Mouse (Mus musculus): Measurements from ENCODE around the gene Tmem262. TPM values are rescaled to one million over a fixed set of nuclear protein-coding genes. Genes with fewer than 3 reads are reported as not detected.

The Tmem262 gene
- polyA plus RNA-seq, 1 experiment from 2014 or later: not detected

GRCm38 (mm10) chr19:6071261-6071660 lies 8.6 kb upstream of the Tmem262 start:
- 91% methylated on average over 19 of the region's 19 CpGs for WGBS
- no peak overlapping the region for H3K4me3 ChIP-seq (ENCODE audit: low read depth, low read length)
- H3K36me3 ChIP-seq (ENCODE audit: insufficient read depth, low read length): peaks cover 12% of the 10 kb centered on the region; the same call in 1 of the 2 replicates
- no peak overlapping the region for H3K27ac ChIP-seq (ENCODE audit: low read length)
- H3K9ac ChIP-seq (replicated peaks; ENCODE audit: low read depth): no peak overlapping the region
- peaks cover 16% of the 10 kb centered on the region for H3K4me1 ChIP-seq (ENCODE audit: insufficient read depth, low read depth, low read length)
- TF ChIP-seq CTCF (IDR thresholded peaks at IDR 0.05) (no peak), EP300 (IDR thresholded peaks at IDR 0.05) (no peak)
- H3K9me3 ChIP-seq (ENCODE audit: low read length): no peaks in the 10 kb centered on the region
- H3K27me3 ChIP-seq (replicated peaks; ENCODE audit: insufficient read depth, low read length): no peaks in the 10 kb centered on the region
- no peak overlapping the region for H3K4me2 ChIP-seq (replicated peaks; ENCODE audit: low read depth, low read length)
- DNase-seq (ENCODE audit: low spot score) (no peak), ATAC-seq (no peak)

- TF ChIP-seq EP300 (IDR thresholded peaks at IDR 0.05) (no peak), CTCF (IDR thresholded peaks at IDR 0.05) (no peak)
Observed at GRCm38 (mm10) chr19:6073889-6074288, 5.9 kb upstream of the Tmem262 start.

GRCm38 (mm10) chr19:6076564-6077393 lies 3.1 kb upstream of the Tmem262 start, which contains the start of gene Vps51:
Gene Vps51 (minus strand): TSS chr19:6077231.
- Histone ChIP-seq H3K27ac (ENCODE audit: low read length) (peak within 1 kb of the TSS; percentile 81), H3K36me3 (ENCODE audit: insufficient read depth, low read length) (peaks cover 16% of the 10 kb centered on the region; the same call in 1 of the 2 replicates), H3K4me3 (ENCODE audit: low read depth, low read length) (peak within 1 kb of the TSS; percentile 69), H3K27me3 (replicated peaks; ENCODE audit: insufficient read depth, low read length) (no peaks in the 10 kb centered on the region), H3K4me1 (ENCODE audit: insufficient read depth, low read depth, low read length) (peaks cover 8% of the 10 kb centered on the region; the same call in 1 of the 2 replicates), H3K4me2 (replicated peaks; ENCODE audit: low read depth, low read length) (peak within 1 kb of the TSS; percentile 57), H3K9ac (replicated peaks; ENCODE audit: low read depth) (peak within 1 kb of the TSS; percentile 64), H3K9me3 (ENCODE audit: low read length) (no peaks in the 10 kb centered on the region)
- peak; percentile 96 for DNase-seq (ENCODE audit: low spot score)
- peak; percentile 93 for ATAC-seq
- TF ChIP-seq CTCF (IDR thresholded peaks at IDR 0.05) (no peak), EP300 (IDR thresholded peaks at IDR 0.05) (0 out of 2 replicates have a peak, but pooled peaks have one; percentile 39)
- WGBS: 1% methylated on average over 33 of the region's 33 CpGs

More at GRCm38 (mm10) chr19:6073889-6074288, 5.9 kb upstream of the Tmem262 start:
- Histone ChIP-seq H3K27ac (ENCODE audit: low read length) (no peak overlapping the region), H3K9ac (replicated peaks; ENCODE audit: low read depth) (no peak overlapping the region), H3K36me3 (ENCODE audit: insufficient read depth, low read length) (peaks cover 12% of the 10 kb centered on the region; the same call in 1 of the 2 replicates), H3K27me3 (replicated peaks; ENCODE audit: insufficient read depth, low read length) (no peaks in the 10 kb centered on the region), H3K4me3 (ENCODE audit: low read depth, low read length) (no peak overlapping the region), H3K9me3 (ENCODE audit: low read length) (no peaks in the 10 kb centered on the region), H3K4me1 (ENCODE audit: insufficient read depth, low read depth, low read length) (peaks cover 8% of the 10 kb centered on the region; the same call in 1 of the 2 replicates), H3K4me2 (replicated peaks; ENCODE audit: low read depth, low read length) (no peak overlapping the region)
- no peak for ATAC-seq
- 89% methylated on average over 5 of the region's 5 CpGs for WGBS
- no peak for DNase-seq (ENCODE audit: low spot score)

GRCm38 (mm10) chr19:6082156-6082555 lies 2.3 kb downstream of the Tmem262 start, which contains the start of gene Gm28374:
Gene Gm28374 (minus strand): TSS chr19:6082256.
- 85% methylated on average over 9 of the region's 9 CpGs for WGBS
- H3K27me3 ChIP-seq (replicated peaks; ENCODE audit: insufficient read depth, low read length): no peaks in the 10 kb centered on the region
- no peak within 1 kb of the TSS for H3K4me3 ChIP-seq (ENCODE audit: low read depth, low read length)
- no peaks in the 10 kb centered on the region for H3K9me3 ChIP-seq (ENCODE audit: low read length)
- no peak within 1 kb of the TSS for H3K27ac ChIP-seq (ENCODE audit: low read length)
- TF ChIP-seq EP300 (IDR thresholded peaks at IDR 0.05): no peak
- TF ChIP-seq CTCF (IDR thresholded peaks at IDR 0.05): no peak
- ATAC-seq (no peak), DNase-seq (ENCODE audit: low spot score) (no peak)
- peaks cover 20% of the 10 kb centered on the region; the same call in 1 of the 2 replicates for H3K36me3 ChIP-seq (ENCODE audit: insufficient read depth, low read length)
- no peak within 1 kb of the TSS for H3K9ac ChIP-seq (replicated peaks; ENCODE audit: low read depth)
- 0 out of 2 replicates have a peak, but pooled peaks cover 6% of the 10 kb centered on the region for H3K4me1 ChIP-seq (ENCODE audit: insufficient read depth, low read depth, low read length)
- no peak within 1 kb of the TSS for H3K4me2 ChIP-seq (replicated peaks; ENCODE audit: low read depth, low read length)

- TF ChIP-seq EP300 (IDR thresholded peaks at IDR 0.05) (peak; percentile 55; the same call in 1 of the 2 replicates), CTCF (IDR thresholded peaks at IDR 0.05) (no peak)
- under 1% methylated on average over 57 of the region's 58 CpGs for WGBS
- H3K4me3 ChIP-seq (ENCODE audit: low read depth, low read length): peak within 1 kb of the TSS; percentile 62
- peaks cover 20% of the 10 kb centered on the region; the same call in 1 of the 2 replicates for H3K36me3 ChIP-seq (ENCODE audit: insufficient read depth, low read length)
- peak; percentile 96 for ATAC-seq
- no peaks in the 10 kb centered on the region for H3K9me3 ChIP-seq (ENCODE audit: low read length)
- peak; percentile 98 for DNase-seq (ENCODE audit: low spot score)
- H3K4me2 ChIP-seq (replicated peaks; ENCODE audit: low read depth, low read length): peak within 1 kb of the TSS; percentile 94
- H3K4me1 ChIP-seq (ENCODE audit: insufficient read depth, low read depth, low read length): 0 out of 2 replicates have a peak, but pooled peaks cover 6% of the 10 kb centered on the region
- H3K27me3 ChIP-seq (replicated peaks; ENCODE audit: insufficient read depth, low read length): no peaks in the 10 kb centered on the region
- peak within 1 kb of the TSS; percentile 40; the same call in 1 of the 2 replicates for H3K27ac ChIP-seq (ENCODE audit: low read length)
- H3K9ac ChIP-seq (replicated peaks; ENCODE audit: low read depth): peak within 1 kb of the TSS; percentile 65
Observed at GRCm38 (mm10) chr19:6084478-6085248, 4.8 kb downstream of the Tmem262 start, which contains the start of the genes Zfpl1 and Cdca5. Gene Zfpl1 (minus strand): TSS chr19:6084956. Gene Cdca5 (plus strand): TSS chr19:6084983.
